Mouse (Mus musculus): Measurements from ENCODE around the gene Lmx1a. TPM values are rescaled to one million over a fixed set of nuclear protein-coding genes. Genes with fewer than 3 reads are reported as not detected.

Gene Lmx1a
- total RNA-seq, 1 experiment from 2014 or later: not detected

DNA sequence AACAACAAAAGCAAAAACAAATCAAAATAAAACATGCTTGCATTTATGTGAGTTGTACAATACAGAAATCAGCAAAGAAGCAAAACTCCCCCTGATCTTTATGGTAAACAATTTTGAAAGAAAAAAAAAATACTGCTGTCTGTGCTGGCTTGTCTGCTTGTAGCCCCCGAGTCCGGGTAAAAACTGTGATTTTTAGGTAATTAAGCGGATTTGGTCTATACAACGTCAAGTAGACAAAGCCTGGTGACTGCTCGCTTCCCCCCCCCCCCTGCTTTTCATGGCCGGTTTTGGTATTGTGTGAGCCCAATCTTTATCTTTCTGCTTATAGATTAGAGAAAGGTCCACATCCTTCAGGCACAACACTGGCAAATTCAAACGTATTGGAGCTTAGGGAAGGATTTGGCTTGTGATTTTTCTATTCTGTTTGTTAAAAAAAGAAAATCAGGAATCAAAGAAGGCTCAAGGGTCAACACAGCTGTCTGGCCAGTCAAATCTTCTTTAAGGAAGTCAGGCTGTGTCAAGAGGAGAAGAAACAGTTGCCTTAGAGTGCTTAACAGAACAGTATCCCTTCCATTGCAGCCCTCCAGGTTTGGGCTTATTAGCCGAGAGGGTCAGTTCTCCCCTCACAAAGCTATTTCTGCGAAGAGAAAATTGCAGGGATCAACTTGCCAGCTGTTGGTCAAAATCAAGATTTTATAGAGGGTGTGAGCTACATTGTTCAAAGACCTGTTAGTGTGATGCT lies 4.6 kb downstream of the Lmx1a start:
- ATAC-seq (replicated peaks; ENCODE audit: low read depth, poor library complexity, severe bottlenecking): no peak

DNA sequence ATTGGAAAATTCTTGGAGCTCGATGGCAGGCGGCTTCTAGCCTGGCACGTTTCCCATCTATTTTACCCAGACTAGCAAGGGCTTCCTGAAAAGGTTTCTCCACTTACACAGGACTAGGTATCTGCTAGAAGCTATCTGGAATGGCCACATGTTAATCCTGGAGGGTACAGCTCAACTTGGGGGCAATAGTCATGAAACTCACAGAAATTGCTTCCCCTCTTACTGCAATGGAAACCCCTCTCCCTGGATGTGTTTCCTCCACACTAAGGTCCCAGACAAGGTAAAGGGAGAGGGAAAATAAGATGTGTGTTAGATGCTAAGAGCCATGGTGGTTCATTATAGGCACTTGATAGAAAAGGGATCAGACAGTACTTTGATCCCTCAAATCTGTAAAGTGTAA lies 5.7 kb downstream of the Lmx1a start:
- ATAC-seq (replicated peaks; ENCODE audit: low read depth, poor library complexity, severe bottlenecking): no peak

DNA sequence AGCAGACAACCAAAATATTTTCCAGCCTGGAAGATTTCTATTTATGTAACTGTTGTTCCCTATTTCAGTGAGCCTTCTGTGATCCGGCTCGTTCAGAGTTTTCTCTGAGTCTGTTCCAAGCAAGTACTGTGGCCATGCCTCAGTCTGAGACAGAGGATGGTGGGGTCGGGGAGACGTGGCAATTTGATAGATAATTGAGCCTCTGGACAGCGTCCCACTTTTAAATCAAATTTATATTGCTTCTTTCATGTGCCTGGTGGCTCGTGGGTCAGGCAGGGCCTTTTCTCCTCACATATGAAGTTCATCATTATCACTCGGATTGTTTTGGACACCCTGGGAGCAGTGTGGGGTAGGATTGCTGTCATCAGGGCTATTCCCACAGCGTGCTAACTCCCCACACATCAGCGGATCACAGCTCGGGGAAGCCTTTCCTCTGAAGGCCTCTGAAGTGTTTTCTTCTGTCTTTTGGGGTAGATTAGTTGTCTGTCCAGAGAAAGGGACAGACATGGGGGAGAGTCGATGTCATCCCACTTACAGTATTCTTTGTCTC lies 6.9 kb downstream of the Lmx1a start:
- no peak for ATAC-seq (replicated peaks; ENCODE audit: low read depth, poor library complexity, severe bottlenecking)

DNA sequence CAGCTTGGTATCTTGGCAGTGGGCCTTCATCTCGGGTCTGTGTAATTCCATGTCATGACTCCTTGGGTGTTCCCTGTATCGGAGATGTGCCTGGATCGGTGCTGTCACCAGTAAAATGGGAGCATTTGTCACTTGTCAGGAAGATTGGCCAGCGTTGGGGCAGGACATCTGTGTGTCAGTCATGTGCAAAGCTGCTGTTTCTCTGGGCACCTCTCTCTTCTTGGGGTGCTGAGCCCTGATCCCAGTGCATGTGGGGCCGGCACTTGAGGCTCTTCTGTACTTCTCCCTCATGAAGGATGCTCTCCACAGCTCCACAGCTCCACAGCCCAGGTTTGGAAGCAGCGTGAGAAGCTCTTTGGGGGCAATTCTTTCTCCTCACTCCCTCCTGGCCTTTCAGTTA lies 10.7 kb downstream of the Lmx1a start:
- no peak for ATAC-seq (replicated peaks; ENCODE audit: low read depth, poor library complexity, severe bottlenecking)

DNA sequence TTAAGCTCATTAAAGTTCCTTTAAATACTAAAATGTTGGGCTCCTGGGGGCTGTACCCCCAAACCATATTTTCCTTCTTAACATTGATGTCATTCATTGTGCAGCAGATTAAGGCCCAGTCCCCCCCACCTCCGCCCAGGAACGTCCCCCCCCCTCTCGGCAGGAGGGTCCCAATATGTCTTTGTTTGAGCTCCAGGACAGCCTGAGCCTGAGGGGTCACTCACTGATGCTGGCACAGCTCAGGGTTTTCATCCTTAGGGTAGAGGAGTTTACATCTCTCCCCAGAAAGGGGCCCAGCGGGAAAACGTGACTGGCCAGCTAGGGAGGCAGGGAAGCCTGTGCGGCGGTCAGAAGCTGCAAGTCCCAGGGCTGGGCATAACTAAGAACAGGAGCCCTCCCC lies 11.2 kb downstream of the Lmx1a start:
- ATAC-seq (replicated peaks; ENCODE audit: low read depth, poor library complexity, severe bottlenecking): no peak

DNA sequence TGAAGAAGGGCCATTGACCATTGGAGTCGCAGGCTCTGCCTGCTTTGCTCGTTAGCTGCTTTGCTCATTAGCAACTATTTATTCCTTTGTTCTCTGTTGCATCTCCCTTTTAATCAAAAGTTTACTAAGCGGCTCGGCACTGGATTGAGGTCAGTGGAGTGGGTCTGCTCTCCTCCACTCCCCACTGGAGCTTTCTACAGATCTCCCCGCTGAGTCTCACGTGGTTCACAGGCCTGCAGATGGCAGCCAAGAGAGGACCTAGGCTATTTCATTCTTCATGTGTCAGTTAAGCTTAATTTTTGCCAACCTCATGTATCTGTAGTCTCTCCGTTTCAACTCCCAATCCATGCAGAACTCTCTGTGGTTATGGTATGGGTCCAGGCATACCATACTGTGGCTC lies 16.5 kb downstream of the Lmx1a start:
- no peak for ATAC-seq (replicated peaks; ENCODE audit: low read depth, poor library complexity, severe bottlenecking)

DNA sequence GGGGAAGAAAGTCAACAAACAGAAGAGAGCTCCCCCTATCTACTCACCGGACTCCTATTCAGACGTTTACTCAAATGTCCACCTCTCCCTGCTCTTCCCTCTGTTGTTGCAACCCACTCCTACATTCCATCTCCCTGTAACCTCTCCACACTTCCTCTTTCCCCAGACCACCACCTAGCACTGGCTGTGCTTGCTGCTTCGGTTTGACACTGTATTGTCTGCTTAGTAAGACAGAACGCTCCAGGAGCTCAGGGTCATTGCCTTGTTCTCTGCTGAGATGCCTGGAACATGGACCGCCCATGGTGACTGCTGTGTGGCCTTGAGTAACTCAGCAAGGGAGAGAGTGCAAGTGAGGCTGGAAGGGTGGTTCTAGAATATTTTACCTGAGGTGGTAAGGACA lies 19.7 kb downstream of the Lmx1a start:
- ATAC-seq (replicated peaks; ENCODE audit: low read depth, poor library complexity, severe bottlenecking): no peak

DNA sequence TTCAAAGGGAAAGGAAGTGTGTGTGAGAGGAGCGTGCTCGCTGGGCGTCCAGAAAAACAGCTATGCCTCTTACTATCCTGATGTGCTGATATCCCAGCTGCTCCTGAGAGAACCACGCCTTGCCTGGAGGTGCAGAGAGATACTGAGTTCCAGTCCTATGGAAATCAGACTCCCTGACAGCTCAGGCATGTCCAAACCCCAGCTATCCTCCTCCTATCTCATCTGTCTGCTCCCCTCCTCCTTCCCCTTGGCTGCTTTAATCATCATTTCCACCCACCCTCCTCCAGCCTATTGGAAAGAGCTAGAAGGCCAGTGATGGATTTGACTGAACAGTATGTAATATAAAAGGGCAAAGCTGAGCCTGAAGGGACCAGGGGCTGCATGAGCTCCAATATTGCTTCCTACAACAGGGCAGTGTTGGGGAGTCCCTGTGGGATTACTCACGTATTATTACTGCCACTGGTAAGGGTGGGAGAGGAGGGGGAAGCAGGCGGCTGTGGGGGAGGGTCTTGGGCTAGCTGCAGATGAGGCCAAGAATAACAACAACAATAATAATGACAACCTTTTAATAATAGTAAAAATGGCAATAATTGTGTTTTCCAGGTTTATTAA lies 26.8 kb downstream of the Lmx1a start:
- no peak for ATAC-seq (replicated peaks; ENCODE audit: low read depth, poor library complexity, severe bottlenecking)

DNA sequence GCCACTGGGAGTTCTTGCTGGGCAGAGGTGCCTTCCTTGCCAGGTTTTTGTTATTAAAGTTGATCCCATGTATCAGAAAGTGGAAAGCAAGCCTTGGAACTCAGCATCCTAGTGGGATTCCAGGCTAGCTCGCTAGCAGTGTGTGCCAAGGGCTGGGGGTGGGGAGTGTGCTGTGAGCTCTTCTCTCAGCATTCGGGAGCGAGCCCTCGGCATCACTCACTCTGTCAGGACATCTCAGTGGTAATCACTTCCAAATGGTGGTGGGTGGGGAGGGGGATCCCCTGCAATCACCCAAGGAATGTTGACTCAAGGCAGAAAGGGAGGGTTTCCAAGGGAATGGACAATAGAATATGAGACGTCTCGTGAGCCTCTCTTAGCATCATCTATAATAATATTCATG lies 45.4 kb downstream of the Lmx1a start:
- ATAC-seq (replicated peaks; ENCODE audit: low read depth, poor library complexity, severe bottlenecking): no peak

DNA sequence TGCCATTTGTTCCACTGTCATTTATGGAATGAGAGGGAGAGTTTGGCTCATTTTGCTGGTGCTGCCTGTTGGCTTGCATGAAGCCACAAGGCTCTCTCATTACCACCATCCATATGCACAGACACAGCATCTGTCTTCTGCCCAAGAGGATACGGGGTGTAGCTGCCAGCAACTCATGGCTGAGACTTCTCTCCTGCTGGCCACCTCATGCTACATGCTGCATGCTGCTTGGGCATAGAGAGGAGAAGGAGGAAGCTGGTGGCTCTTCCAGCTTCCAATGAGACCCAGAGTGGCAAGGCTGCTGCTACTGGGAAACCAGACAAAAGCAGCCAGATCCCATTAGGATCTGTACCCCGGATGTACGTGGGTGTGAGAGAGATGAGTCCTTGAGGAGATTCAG lies 47.8 kb downstream of the Lmx1a start:
- ATAC-seq (replicated peaks; ENCODE audit: low read depth, poor library complexity, severe bottlenecking): no peak

DNA sequence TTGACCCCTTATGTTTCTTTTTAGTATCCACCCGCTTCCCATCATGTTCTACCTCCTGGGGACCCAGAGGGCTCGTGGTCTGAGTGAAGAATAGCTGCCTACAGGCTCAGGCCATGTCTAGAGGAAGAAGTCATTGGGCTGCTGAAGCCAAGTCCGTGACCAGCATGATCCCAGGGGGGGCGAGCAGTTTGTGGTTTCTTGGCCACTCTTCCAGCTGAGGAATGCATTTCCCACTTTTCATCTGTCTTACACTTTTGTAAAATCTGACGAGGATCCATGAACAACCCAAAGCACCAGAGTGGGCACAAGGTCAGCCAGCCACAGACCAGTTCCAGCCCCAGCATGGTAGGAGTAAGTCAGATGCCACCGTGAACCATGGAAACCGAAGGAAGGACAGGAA lies 50.2 kb downstream of the Lmx1a start:
- ATAC-seq (replicated peaks; ENCODE audit: low read depth, poor library complexity, severe bottlenecking): no peak

DNA sequence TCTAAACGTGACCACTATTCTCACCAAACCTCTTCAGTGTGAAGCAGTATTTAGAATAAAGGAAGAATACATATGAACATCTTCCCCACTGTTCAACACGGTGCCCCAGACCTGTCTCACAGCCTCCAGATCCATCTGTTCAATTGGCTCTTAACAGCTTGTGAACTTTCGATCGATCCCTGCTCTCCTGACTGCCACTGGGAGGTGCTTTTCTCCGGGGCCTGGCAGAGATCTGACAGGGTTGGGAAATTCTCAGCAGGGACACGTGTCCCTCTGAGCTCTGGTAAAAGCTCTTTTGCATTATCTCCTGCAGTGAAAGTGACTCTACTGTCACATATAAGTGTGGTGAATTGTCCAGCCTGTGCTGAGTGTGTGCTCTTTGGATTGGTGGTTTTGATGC lies 57.6 kb downstream of the Lmx1a start:
- ATAC-seq (replicated peaks; ENCODE audit: low read depth, poor library complexity, severe bottlenecking): no peak

DNA sequence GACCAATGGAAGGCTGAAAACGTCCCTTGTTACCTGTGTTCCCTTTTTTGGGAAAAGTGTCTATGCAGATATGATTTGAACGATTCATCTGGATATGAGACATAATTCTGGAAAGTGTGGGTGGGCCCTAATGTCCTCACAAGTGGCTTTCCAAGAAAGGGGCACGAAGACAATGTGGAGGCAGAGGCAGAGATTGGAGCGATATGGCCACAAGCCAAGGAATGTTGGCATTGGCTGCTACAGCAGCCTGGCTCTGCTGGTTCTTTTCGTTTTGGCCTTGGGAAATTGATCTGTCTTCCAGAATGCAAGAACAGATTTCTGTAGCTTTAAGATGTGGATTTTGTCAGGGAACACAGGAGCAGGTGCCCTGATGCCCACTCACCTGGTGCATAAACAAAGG lies 63.6 kb downstream of the Lmx1a start:
- no peak for ATAC-seq (replicated peaks; ENCODE audit: low read depth, poor library complexity, severe bottlenecking)

DNA sequence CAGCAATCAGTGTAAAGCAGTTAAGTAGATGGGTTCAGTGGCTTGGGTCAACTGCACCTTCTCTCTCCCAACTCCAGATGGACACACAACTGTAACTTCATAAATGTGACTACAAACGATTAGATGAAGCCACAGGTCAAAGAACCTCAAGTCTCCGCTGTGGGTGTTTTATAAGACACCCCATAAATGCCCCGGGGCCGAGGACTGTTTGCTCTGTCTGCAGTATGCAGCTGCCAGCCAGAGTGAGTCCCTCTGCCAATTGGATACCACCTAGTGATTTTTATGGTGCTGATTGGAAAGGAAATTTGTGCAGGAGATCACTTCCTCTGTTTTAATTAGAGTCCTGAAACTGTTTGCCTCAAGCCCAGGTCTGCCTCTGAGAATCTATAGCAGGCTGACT lies 65.0 kb downstream of the Lmx1a start:
- ATAC-seq (replicated peaks; ENCODE audit: low read depth, poor library complexity, severe bottlenecking): no peak

DNA sequence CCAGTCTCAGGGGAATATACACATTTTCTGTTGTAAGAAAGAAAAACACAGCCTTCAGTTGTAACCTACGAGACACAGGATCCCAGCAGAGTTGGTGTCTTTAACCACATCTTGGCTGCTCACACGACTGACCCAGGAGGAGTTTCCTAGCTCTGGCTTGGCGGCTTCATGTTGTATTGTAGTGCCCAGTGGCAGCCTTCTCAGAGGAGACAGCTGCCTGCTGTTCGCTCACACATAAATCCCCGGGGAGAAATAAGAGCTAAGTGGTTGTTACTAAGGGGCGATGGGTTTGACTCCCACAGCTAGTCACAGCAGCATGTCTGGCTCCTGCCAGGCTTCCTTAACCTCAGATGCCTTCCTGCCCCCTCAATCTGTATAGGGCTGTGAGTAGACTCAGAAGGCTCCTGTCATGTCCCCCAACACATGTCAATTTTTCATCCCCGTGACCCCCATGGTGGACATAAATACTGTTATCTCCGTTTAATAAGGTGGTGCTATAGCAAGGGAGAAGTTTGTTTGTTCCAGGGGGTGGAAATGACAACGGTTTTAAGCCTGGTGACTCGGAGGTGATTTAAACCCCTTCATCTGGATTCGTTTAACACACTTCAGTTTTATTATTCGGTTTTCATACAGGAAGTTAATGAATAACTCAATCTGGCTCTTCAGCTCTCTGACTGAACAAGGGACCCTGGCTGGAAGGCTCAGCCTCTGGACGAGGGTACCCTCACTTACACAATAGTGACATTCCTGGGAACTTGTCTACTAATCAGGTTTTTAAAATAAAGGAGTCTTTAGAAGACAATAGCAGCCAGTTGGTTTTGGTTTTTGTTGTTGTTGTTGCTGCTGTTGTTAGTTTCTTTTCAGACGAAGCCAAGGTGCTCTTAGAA lies 65.8 kb downstream of the Lmx1a start:
- no peak for ATAC-seq (replicated peaks; ENCODE audit: low read depth, poor library complexity, severe bottlenecking)

DNA sequence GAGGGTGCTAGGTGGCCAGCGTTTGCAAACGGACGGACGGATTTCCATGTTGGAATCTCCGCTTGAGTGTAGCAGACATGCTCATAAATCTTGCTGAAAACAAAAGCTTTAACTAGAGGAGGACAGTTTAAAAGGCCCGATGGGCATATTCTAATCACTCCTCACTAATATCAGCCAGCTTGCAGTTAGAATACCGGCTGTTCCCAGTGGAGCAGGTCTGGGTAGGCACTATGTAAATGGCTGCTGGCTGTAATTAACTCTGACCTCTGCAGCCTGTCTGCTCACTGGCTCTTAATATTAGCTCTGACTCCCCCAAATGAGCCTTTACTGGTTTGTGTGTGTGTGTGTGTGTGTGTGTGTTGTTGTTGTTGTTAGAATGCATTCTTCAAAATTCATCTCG lies 69.2 kb downstream of the Lmx1a start:
- ATAC-seq (replicated peaks; ENCODE audit: low read depth, poor library complexity, severe bottlenecking): no peak

DNA sequence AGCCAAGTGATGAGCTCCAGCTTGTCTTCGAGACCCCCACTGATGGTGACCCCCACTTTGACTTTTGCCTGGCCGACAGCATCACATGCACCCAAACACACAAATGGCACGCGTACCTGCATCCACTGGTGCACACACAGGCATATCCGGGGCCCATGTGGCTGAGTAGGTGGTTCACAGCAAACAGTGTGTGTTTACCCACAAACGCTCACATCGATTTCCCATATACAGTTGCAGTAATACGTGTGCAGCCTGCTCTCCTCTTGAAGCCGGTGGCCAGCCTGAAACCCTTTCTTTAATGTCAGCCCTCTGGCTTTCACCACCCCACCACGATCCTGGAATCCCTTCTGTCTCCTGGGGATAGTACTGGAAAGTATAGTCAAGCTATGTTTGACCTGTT lies 71.3 kb downstream of the Lmx1a start:
- ATAC-seq (replicated peaks; ENCODE audit: low read depth, poor library complexity, severe bottlenecking): no peak

DNA sequence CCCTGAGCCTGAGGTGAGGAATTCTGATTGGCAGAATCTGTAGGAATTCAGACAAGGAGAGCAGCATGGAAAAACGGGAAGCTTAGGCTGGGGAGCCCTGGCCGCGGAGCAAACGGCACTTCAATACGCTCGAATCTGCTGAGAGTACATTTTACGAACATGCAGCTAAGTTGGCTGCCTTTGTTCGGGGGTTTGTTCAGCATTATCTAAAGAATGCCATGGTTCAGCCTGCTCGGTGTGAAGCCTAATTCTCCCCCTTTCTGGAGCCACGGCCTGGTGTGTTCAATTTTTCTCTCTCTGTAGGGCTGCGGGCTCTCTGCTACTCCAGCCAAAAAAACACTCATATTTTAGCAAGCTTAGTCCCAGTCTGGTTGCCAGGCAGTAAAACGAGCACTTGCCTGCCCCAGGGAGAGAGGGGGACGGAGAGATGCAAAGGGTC lies 72.8 kb downstream of the Lmx1a start:
- no peak for ATAC-seq (replicated peaks; ENCODE audit: low read depth, poor library complexity, severe bottlenecking)

DNA sequence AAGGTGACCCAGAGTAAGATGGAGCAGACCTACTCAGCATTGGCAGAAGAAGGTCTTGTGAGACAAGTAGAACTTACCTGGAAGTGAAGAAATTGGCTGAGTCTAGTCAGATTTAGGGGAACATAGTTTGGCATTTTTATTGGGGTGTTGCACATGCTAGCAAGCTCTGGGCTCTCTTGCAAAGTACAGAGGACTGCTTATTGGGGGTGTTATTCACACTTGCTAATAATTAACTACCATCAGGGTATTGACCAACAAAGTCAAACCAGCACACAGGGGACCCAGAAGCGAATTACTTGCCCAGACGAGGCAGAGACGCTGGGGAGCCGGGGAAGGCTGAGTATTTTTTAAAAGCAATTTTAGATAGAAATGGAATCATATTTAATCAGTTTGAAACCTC lies 77.6 kb downstream of the Lmx1a start:
- ATAC-seq (replicated peaks; ENCODE audit: low read depth, poor library complexity, severe bottlenecking): no peak

DNA sequence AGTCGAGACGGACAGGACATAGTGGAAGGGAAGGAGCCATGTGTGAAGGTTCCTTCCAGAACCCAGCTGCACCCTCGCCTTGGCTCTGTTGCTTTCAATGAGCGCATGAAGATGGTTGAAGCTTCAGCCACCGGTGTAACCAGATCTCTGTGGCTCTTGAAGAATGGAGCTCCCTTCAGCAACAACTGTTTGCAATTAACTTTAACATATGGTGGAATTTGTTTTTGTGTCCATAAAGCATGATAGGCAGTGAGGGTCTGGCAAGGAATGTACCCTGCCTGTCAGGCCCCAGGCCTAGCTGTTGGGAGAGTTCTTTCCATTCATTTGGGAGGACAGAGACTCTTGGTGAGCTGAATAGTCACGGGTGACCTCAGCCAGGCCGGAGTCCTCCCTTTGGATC lies 81.4 kb downstream of the Lmx1a start:
- ATAC-seq (replicated peaks; ENCODE audit: low read depth, poor library complexity, severe bottlenecking): no peak

Measured in common myeloid progenitor, adult 5-6 weeks (primary cell).